Mouse (Mus musculus) B cell, adult 2 months (primary cell): ENCODE data around the gene Ism2.
"Not testable (repeated sequence)": the region's sequence is repeated elsewhere in the genome, so short reads cannot be mapped to it uniquely, and the experiment has no call there.

Experiments
- DNase-seq, 2 experiments: peaks; one replicate each; pipeline ENCODE4 v3.0.0; 2022

The Ism2 gene

DNA sequence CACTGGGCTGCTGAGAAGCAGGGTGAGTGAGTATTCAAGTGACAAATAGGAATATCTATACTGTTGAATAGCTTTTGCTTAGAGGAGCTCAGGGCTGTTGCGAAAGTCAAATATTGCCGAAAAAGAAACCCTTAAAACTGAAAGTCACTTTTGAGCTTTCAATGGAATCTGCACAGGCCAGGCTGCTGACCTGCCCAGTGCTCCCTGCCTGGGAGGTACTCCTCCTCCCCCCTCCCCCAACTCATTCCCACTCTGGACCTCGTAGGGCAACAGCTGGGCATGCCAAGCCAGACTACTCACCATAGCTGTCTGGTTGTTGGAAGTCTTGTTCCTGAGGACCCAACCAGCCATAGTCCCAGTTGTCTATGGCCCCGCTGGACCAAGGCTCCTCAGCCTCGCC lies 14.8 kb downstream of the Ism2 start:
- no peak for DNase-seq

DNA sequence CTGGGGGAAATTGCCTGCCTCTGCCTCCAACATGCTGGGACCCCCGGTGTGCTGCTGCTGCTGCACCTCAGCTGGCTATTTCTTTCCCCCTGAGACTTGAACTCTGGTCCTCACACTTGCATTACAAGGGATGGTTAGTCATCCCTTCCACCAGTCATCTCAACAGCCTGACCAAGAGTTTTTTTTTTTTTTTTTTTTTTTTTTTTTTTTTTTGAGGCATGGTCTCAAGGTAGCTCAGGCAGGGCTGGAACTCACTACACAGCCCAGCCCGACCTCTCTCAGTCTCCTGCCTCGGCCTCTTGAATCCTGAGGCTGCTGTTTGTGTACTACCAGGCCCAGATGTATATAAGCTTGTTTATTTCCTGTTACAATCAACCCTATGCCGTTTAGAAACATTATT lies 15.2 kb downstream of the Ism2 start:
- no peak for DNase-seq

DNA sequence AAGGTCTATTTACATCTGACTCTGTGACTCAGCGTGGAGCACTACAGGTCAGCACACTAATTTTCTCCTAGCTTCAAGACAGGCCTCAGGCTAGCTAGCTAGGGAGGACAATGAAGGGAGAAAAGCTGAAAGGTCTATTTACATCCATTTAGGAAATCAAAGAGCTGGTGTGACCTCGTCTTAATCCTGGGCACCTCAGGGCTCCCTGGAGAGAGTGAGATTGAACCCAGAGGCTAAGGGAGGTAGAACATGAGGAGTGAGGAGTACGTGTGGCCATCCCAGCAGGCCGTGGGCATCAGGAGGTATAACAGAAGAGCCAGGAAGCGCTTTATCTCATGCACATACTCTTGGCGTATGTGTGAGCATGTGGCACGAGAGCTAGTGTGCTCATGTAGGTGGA lies 15.8 kb downstream of the Ism2 start:
- no peak for DNase-seq

DNA sequence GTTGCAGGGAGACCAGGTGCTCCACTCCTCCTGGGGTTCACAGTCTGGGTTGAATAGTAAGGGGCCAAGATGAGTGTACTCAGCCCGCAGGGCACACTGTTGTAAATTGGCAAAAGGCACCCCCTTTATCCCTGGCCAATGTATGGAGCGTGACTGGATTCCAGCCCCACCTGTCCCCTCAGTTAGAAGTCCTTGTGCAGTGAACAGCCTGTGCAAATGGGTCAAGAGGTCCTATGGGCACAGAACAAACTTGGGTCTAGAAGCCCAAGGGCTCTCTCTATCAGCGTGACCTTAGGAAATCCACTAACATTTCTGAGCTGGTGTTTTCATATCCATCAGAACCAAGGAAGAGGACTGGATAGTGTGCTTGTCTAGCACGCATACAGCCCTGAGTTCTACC lies 16.8 kb downstream of the Ism2 start:
- DNase-seq: no peak

DNA sequence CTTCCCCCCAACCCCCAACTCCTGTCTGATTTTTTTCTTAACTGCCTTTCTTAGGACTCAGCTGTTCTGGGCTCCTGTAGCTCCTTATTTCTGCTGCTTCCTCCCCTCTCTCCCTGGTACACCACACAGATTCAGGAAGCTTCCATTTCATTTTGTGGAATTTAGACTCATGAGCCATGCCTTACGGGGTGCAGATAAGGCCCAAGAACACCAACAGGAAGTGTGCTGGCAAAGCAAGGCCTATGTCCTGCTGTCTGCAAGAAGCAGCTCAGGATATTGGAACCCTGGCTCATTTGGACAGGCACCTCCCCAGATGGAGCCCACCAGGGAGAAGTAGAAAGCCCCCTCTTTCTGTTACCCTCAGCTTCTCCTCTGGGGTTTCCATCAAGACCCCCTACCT lies 17.7 kb downstream of the Ism2 start:
- no peak for DNase-seq

DNA sequence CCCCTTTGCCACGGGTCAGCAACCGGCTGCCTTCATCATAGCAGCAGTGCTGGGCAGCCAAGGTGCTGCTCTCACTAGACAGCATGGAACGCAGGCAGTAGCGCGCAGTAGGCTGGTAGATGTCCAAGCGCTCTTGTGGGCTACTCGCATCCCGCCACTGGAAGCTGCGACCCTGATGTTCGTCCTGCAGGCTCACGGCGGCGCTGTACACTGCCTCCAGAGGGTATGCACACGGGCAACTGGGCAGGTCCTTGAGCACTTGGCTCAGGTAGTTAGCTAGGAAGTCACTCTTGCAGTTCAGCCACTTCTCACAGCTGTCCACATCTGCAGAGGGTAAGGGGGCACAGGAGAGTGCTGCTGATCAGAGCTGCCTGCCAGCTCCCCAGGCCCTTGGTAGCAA lies 19.6 kb downstream of the Ism2 start:
- no peak for DNase-seq

DNA sequence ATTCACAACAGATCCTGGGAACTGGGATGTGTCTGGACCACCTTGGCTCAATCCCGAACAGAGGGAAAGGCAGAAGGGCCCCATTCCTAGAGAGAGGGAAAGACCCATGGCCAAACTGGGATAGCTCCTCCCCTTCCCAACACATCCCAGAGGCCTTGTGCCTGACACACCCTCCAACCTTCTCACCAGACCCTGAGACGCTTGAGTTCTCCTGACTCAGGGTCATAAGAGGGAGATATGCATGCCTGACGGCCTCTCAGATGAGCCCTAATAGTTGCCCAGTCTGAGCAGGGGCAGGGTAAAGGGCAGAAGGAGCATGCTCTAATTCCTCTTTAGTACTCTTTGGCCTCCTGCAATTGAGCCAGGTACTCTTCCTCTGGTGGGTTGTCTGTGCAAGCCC lies 20.2 kb downstream of the Ism2 start:
- DNase-seq: no peak

DNA sequence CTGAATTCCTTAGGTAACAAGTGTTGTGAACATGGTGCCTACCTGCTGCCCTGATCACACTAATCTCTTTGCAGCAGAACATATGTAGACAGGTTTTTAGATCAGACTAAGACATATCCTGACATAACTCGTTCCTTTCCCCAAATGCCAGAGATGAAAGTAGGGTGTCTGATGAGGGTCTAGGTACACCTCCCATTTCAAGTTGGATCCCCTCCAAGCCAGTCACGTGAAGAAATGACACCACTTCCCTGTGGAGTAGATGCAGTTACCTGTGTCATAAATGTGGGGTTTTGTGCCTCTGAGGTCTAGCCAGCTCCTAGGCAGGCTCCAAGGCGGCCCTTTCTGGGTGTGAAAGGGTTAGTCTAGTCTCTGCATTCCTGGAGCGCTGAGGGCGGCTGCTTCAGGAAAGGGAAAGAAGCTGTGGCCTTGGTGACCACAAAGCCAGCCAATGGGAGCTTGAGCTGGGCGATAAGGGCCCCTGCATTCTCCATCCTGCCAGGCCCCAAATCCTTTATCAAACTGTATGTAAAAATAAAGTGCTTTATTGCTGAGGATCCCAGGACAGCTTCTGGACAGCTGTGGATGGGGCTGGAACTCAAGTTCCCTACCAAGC lies 21.3 kb downstream of the Ism2 start:
- DNase-seq: no peak

DNA sequence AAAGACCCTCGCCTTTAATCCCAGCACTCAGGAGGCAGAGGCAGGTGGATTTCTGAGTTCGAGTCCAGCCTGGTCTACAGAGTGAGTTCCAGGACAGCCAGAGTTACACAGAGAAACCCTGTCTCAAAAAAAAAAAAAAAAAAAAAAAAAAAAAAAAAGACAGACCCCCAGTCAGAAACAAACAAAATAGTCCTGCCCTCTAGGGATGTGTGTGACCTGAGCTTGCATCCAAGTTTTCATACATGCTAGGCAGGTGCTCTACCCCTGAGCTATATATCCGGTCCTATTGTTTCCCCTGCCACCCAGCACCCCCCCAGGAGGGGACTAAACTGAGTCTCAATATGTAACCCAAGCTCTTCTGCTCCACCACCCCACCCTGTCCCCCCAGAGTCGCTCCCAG lies 22.3 kb downstream of the Ism2 start:
- not testable (repeated sequence) for DNase-seq

DNA sequence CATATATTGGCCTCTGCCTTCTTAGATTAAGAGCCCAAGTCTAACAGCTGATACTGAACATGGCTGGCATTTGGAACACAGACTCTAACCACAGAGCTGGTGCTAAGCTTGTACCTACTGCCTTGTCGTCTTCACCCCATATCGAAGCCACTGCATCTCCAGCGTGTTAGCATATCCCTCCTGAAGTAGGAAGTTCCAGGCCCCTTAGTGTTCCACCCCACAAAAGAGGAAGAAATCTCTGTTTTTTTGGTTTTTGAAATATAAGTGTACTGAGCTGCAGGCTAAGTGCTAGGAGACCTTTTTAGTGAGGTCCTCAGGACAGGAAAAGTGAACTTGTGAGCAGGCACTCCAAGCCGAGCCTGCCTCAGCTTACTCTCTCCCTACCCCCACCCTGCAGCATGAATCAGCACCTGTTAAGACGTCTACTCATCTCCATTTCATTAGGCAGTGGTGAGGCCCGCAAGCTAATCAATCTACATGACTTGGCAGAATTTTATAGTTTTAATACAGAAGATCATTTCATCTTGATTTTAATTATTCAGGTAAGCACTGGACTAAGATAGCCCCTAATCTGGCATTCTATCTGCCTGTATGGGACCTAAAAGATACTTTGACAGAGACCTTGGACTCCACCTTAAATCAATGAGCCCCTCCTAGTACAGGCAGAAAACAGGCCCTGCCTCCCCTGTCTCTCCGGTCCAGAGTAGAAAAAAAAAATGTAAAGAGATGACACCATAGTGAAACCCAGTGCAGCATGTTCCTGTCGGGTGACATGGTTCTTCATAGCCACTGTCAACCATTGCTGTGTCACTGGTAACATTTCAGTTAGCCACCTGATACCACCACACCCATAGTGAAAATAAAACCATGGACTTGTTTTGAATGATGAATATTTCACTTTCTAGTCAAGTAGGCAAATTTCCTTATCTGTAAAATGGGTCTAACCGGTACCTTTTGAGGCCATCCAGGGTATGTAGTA lies 24.4 kb downstream of the Ism2 start:
- DNase-seq: no peak

DNA sequence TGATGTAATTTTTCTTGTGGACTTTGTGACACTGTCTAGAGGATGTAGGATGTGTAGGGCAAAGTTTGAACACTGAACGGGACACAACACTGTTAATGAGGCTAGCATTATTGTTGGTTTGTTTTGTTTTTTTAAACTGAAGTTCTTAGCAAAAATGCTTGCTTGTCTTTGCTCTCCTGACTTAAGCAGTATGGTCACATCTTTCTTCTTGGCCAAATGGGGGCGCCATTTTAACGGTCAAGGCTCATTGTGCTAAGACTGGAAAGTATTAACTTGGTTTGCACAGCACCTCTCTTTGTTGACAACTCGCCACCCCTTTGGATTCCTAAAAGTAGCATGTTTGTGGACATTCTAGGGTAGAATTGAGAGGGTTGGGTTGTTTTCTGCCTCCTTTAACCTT lies 31.8 kb downstream of the Ism2 start:
- peak; percentile 34 to 44 for DNase-seq

DNA sequence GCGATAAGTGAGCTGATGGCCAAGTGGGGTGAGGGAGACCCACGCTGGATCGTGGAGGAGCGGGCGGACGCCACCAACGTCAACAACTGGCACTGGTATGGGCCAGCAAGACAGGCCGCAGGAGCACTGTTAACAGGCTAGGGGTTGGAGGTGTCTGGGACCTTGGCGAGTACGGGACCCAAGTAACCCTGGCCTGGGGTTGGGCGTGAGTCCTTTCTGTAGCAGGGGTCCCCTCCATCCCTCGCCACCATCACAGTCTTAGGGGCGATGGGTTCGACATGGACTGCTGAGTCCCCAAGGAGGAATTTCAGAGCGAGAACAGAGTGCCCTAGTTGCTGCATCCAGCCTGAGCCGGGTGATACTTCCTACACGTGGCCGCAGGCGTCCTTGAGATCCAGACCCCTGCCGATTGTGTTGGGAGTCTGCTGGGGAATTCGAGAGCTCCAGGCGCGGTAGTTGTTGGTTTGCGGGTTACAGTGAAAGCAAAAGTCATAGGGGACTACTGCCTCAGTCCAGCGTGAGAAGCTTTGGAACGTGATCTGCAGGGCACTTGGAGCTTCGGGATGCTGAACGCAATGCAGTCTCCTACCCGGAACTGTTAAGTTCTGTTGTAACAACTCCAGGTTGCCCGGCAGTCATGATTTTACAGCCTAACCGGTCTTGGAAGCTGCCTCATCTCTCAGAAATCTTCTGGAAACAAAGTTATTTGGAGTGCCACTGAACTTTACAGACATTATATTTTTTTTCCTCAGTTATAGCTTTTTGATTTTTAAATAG lies 32.5 kb downstream of the Ism2 start:
- DNase-seq: no peak

DNA sequence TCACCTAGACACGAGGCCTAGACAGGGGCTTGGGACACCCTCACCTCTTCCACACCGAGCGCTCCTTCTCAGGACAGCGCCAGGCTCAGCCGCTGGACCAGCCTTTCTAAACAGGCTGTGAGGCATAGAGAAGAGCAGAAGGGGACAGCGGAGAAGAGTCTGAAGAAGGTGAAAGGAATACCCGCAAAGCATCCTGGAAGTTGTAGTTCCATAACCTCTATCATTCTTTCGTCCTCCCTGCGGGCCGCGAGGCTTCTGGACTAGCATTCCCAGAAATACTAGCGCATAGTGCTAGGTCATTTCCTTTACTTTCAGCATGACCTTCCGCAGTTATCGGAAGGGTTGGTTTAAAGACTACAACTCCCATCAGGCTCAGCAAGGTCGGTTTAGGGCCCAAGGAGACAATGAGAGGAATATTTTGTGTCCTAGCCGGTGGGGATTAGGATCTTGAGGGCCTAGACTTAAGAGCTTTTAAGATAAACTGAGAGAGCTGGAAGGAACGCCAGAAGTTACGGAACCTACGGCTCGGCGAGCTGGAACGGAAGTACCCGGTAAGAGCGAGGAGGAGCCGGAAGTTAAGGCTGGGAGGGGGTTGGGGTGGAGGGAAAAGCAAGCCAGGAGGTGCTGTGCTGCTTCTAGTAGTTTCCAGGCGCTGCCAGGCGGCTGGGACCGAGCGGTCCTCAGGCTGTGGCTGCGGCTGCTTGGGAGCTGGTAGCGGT lies 33.2 kb downstream of the Ism2 start, which contains the start of the genes Vipas39 and Ahsa1:
Vipas39 (minus strand) TSS at position 149 of the 719 bp plus-strand sequence.
Ahsa1 (plus strand) TSS at position 372 of the 719 bp plus-strand sequence.
- DNase-seq: peak; percentile 88

DNA sequence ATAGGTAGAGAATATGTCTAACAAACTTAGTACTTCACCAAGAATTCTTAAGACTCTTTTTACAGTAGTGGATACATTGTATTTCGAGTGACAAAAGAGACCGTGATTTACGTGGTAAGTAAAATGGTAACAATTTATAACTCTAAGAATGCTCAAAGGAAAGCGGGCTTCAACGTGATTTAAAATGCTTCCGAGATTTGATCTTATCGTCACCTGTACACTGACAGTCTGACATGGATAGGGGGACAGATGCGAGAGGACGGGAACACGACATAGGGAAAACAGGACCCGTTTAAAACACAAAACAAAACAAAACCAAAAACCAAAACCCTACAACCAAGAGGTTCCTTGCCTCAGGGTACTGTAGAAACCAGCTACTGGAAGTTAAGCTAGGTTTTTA lies 34.1 kb downstream of the Ism2 start:
- no peak for DNase-seq

DNA sequence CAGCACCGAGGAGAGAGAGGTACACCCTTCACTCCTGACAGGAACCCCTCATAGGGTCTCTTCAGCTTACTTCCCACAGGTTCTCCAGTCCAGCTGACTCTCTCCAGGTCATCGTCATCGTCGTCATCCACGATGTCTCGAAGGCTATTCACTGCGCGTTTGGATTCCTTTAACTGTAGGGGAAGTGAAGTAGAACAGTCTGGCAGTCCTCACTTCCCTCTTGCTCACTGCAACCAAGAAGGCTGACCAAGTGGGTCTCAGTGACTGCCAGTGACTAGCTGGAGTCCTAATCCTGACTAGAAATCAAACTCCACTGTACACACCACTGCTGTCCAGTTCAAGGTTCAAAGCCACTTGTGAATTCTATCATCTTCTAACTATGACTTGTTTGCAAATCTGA lies 38.9 kb downstream of the Ism2 start:
- DNase-seq: no peak

DNA sequence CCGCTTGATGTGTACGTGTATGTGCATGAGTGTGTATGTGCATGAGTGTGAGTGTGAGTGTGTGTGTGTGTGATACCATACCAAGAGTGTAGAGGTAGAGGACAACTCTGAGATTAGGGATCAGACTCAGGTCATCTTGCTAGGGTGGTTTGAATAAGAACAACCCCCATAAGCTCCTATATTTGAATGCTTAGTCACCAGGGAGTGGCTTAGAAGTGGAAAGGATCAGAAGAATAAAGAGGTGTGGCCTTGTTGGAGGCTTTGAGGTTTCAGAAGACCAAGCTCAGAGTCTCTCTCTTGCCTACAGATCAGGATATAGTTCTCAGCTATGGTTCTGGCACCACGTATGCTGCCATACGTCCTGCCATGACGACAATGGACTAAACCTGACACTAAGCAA lies 42.9 kb downstream of the Ism2 start:
- DNase-seq: no peak

DNA sequence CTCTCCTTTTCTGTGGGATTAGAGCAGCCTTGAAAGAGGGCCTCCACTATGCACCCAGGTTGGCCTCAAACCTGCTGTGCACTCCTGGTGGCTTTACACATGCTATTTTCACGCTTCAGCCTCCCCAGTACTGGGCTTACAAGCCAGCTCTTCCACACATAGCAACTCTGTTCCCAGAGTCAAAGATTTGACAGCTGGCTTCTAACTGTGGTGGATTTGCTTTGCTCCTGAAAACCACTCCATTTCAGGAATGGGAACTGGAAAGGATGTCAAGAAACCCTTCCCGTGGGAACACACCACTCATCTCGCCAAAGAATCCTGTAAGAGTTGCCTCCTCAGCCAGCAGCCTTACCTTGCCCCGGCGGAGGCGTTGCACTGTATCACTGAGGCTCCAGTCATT lies 45.6 kb downstream of the Ism2 start:
- no peak for DNase-seq

DNA sequence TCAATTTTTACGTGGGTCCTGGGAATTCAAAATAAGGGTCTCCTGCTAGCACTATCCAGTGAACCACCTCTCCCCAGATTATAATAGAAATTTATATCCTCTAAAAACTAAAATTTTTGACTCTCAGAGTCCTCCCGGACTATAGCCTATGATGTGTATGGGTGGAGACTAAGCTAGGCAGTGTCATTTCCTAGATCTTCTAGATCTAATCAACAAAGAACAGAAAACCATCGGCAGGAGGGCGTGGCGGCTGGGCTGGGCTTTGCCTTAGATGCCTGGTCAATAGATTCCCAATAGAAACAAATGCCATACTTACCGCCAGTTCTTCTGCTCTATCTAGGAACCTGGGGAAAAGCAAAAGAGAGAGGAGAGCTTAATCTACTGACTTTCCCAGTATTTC lies 49.3 kb downstream of the Ism2 start:
- no peak for DNase-seq

DNA sequence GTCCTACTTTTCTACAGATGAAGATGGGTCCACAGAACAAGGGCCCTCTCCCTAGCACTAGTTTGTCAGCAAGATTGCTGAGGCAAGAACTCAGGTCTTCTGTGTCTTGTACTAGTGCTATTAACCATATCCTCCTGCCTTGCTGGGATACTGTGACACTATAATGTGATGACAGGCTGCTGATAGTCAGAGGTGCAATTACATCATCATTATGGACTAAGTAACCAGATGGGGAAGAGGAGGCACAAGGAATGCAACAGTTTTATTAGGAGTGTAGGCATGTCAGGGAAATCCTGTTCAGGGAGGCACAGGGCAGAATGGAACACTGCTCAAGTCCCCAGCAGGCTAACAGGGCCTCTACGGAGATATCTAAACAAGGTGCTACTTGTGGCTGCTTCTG lies 60.9 kb downstream of the Ism2 start, which contains the start of gene Noxred1:
Noxred1 (minus strand) TSS at position 101 of the 400 bp plus-strand sequence.
- DNase-seq: no peak

DNA sequence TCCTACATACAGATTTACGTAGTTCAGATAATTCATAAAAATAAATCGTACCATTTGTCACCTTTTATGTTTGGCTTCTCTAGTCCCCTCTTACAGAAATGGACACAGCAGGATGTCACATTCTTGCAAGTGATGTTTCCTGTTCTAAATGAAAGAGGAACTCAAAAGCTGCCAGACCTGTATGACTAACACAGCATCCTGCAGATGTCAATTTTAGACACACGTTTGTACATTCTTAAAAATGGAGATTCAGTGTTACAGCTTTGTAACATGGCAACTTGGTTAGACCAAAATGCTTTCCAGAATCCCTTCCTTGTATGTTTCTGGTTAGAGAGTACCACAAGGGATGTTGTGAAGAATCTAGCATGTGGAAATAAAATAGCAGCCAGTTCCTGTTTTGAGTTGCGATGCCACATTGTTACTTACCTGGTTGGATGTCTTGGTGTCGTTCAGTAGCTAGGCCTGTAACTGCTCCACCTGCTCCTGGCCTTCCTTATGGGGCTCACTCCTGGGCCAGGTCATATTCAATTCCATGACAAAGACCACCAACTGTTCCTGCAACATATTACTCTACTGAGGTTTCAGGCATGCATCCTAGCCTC lies 62.5 kb downstream of the Ism2 start:
- peak; percentile 50 for DNase-seq

DNA sequence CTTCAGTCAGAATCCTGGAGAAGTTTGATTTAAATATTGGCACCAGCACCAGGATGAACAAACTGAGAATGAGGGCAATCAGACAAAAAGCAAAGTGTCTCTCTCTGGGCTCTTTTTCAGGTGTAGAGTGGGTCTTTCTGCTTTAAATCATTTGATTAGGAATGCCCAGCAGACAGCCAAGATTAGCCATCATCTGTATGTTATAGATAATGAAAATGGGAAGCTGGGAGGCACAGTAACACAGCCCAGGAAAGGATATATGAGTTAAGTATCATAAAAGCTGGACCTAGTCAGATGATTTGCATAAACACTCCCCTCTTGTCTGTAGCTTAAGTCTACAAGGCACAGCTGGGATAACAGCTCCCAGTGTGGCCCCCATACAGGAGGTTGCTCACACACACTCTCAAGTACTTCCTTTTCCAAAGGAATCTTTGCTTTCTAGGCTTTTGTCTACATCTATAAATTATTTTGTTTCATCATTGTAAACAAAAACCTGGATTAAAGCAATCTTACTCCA lies 69.1 kb downstream of the Ism2 start:
- DNase-seq: no peak

DNA sequence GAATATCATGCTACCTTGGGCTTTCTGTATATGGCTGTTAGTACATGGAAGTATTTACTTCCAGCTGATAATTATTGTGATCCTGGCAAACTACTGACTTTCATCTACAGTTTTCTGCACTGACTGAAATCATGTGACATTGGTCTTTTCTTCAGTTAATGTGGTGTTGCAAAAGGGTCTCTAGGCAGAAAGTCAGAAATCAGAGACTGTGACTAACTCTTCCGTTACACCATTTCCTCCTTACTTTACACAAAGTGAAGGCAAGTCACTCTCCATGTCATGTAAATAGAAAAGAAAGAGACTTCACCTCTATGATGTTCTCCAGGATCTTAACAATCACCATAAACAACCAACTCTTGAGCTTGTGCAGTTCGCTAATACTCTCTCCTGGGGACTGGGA lies 69.9 kb downstream of the Ism2 start:
- no peak for DNase-seq
